Mouse (Mus musculus) embryonic facial prominence, embryonic 12.5 days (tissue): ENCODE results near the gene Gnl3. TPM values are rescaled to one million over a fixed set of nuclear protein-coding genes. Genes with fewer than 3 reads are reported as not detected.

Experiments used
- ATAC-seq: fragments of 200-750 bp; cut with Nextera tagmentation; 2 replicates; pipeline ENCODE4 v1.8.0; 2017; ENCODE audit not compliant: insufficient number of reproducible peaks, insufficient read depth, low FRiP score, low TSS enrichment
- H3K27ac ChIP-seq: fragments of 300-500 bp; sonication (generic); 2 replicates; pipeline ENCODE4 v1.5.1; 2016; ENCODE audit warnings: mild to moderate bottlenecking
- H3K27me3 ChIP-seq: fragments of 300-500 bp; sonication (generic); 2 replicates; pipeline ENCODE4 v1.6.1; 2016; ENCODE audit warnings: mild to moderate bottlenecking, moderate library complexity
- H3K36me3 ChIP-seq: fragments of 300-500 bp; sonication (generic); 2 replicates; pipeline ENCODE4 v1.6.1; 2016; ENCODE audit warnings: mild to moderate bottlenecking
- H3K4me1 ChIP-seq: fragments of 300-500 bp; sonication (generic); 2 replicates; pipeline ENCODE4 v1.6.1; 2016
- H3K4me2 ChIP-seq: fragments of 300-500 bp; sonication (generic); replicated peaks from 2 replicates; pipeline ENCODE4 v1.6.1; 2016; ENCODE audit warnings: mild to moderate bottlenecking, moderate library complexity
- H3K4me3 ChIP-seq: fragments of 300-500 bp; sonication (generic); 2 replicates; pipeline ENCODE4 v1.5.1; 2016; ENCODE audit warnings: mild to moderate bottlenecking
- H3K9ac ChIP-seq: fragments of 300-500 bp; sonication (generic); 2 replicates; pipeline ENCODE4 v1.6.1; 2016; ENCODE audit warnings: mild to moderate bottlenecking, moderate library complexity
- H3K9me3 ChIP-seq: fragments of 300-500 bp; sonication (generic); 2 replicates; pipeline ENCODE4 v1.6.1; 2016; ENCODE audit warnings: mild to moderate bottlenecking, moderate library complexity
- WGBS: fragments of 180-500 bp; shearing (Covaris S2); methylation state at CpG from one replicate; pipeline ENCODE4 v1.1.7; 2016; 5-methylcytosine and 5-hydroxymethylcytosine counted together
- polyA plus RNA-seq: library from polyadenylated mRNA; unstranded; fragments of >200 nt; fragmentation: Nextera tagmentation; extraction: Ambion mirVana; gene quantifications from 2 replicates; pipeline ENCODE4 v1.2.1, GENCODE M21; 2016

Gene Gnl3
- polyA plus RNA-seq: 99.5 and 121 TPM in 2 replicates

- H3K9ac ChIP-seq: peak within 1 kb of the TSS; percentile 93
- peak within 1 kb of the TSS; percentile 97 for H3K27ac ChIP-seq
- H3K36me3 ChIP-seq: peaks cover 46% of the 10 kb centered on the region
- H3K4me1 ChIP-seq: peaks cover 18% of the 10 kb centered on the region
- H3K9me3 ChIP-seq: no peaks in the 10 kb centered on the region
- H3K4me3 ChIP-seq: peak within 1 kb of the TSS; percentile 82
- H3K4me2 ChIP-seq: peak within 1 kb of the TSS; percentile 73
- H3K27me3 ChIP-seq: no peaks in the 10 kb centered on the region
- WGBS: under 1% methylated on average over 48 of the region's 53 CpGs
- ATAC-seq: peak; percentile 92
These were observed at the start of gene Gnl3, which contains the start of gene Pbrm1 for GRCm38 (mm10) chr14:31018860-31019291. Gnl3 (minus strand) TSS chr14:31019152. Pbrm1 (plus strand) TSS chr14:31019138.

- no peaks in the 10 kb centered on the region for H3K27me3 ChIP-seq
- H3K9me3 ChIP-seq: no peaks in the 10 kb centered on the region
- H3K4me1 ChIP-seq: no peaks in the 10 kb centered on the region
- no peak overlapping the region for H3K4me3 ChIP-seq
- H3K27ac ChIP-seq: no peak overlapping the region
- peaks cover 62% of the 10 kb centered on the region for H3K36me3 ChIP-seq
- no peak overlapping the region for H3K4me2 ChIP-seq
- H3K9ac ChIP-seq: no peak overlapping the region
- 90% methylated on average over 1 of the region's 1 CpGs for WGBS
- ATAC-seq: no peak
These were observed 43.3 kb upstream of the Gnl3 start for GRCm38 (mm10) chr14:31062277-31062676.

GRCm38 (mm10) chr14:31045817-31046216 lies 26.9 kb upstream of the Gnl3 start:
- no peak overlapping the region for H3K9ac ChIP-seq
- no peaks in the 10 kb centered on the region for H3K9me3 ChIP-seq
- no peaks in the 10 kb centered on the region for H3K4me1 ChIP-seq
- peaks cover 63% of the 10 kb centered on the region for H3K36me3 ChIP-seq
- 94% methylated on average over 1 of the region's 1 CpGs for WGBS
- ATAC-seq: no peak
- H3K4me3 ChIP-seq: no peak overlapping the region
- no peaks in the 10 kb centered on the region for H3K27me3 ChIP-seq
- no peak overlapping the region for H3K27ac ChIP-seq
- no peak overlapping the region for H3K4me2 ChIP-seq

GRCm38 (mm10) chr14:31045296-31045695 lies 26.3 kb upstream of the Gnl3 start:
- H3K27me3 ChIP-seq: no peaks in the 10 kb centered on the region
- H3K9ac ChIP-seq: no peak overlapping the region
- no peak overlapping the region for H3K4me2 ChIP-seq
- H3K4me3 ChIP-seq: no peak overlapping the region
- WGBS: 92% methylated on average over 5 of the region's 5 CpGs
- no peak for ATAC-seq
- no peak overlapping the region for H3K27ac ChIP-seq
- H3K4me1 ChIP-seq: no peaks in the 10 kb centered on the region
- H3K9me3 ChIP-seq: no peaks in the 10 kb centered on the region
- H3K36me3 ChIP-seq: peaks cover 58% of the 10 kb centered on the region

GRCm38 (mm10) chr14:31025785-31026184 lies 6.8 kb upstream of the Gnl3 start:
- ATAC-seq: no peak
- H3K9me3 ChIP-seq: no peaks in the 10 kb centered on the region
- no peak overlapping the region for H3K4me3 ChIP-seq
- no peaks in the 10 kb centered on the region for H3K27me3 ChIP-seq
- H3K36me3 ChIP-seq: peaks cover 64% of the 10 kb centered on the region
- no peak overlapping the region for H3K27ac ChIP-seq
- no peak overlapping the region for H3K4me2 ChIP-seq
- H3K4me1 ChIP-seq: no peaks in the 10 kb centered on the region
- WGBS: 76% methylated on average over 3 of the region's 3 CpGs
- no peak overlapping the region for H3K9ac ChIP-seq

GRCm38 (mm10) chr14:31022579-31022978 lies 3.6 kb upstream of the Gnl3 start:
- Histone ChIP-seq H3K27me3 (no peaks in the 10 kb centered on the region), H3K9me3 (no peaks in the 10 kb centered on the region), H3K4me3 (no peak overlapping the region), H3K27ac (no peak overlapping the region), H3K36me3 (peaks cover 42% of the 10 kb centered on the region), H3K9ac (no peak overlapping the region), H3K4me2 (no peak overlapping the region), H3K4me1 (peaks cover 15% of the 10 kb centered on the region)
- ATAC-seq: no peak
- 63% methylated on average over 1 of the region's 1 CpGs for WGBS

- no peaks in the 10 kb centered on the region for H3K9me3 ChIP-seq
- peak overlapping the region; percentile 82 for H3K4me3 ChIP-seq
- peak overlapping the region; percentile 97 for H3K27ac ChIP-seq
- no peaks in the 10 kb centered on the region for H3K27me3 ChIP-seq
- H3K36me3 ChIP-seq: peaks cover 43% of the 10 kb centered on the region
- peaks cover 18% of the 10 kb centered on the region for H3K4me1 ChIP-seq
- WGBS: 8% methylated on average over 33 of the region's 56 CpGs
- H3K4me2 ChIP-seq: peak overlapping the region; percentile 54
- ATAC-seq: peak; percentile 93
- peak overlapping the region; percentile 93 for H3K9ac ChIP-seq
These were observed 616 bp upstream of the Gnl3 start for GRCm38 (mm10) chr14:31019331-31020205.

- Histone ChIP-seq H3K9ac (peak overlapping the region; percentile 93), H3K27ac (no peak overlapping the region), H3K4me2 (peak overlapping the region; percentile 73), H3K27me3 (no peaks in the 10 kb centered on the region), H3K9me3 (no peaks in the 10 kb centered on the region), H3K4me3 (peak overlapping the region; percentile 82), H3K36me3 (peaks cover 51% of the 10 kb centered on the region), H3K4me1 (peaks cover 18% of the 10 kb centered on the region)
- ATAC-seq: no peak
- 0% methylated on average over 2 of the region's 2 CpGs for WGBS
These were observed 1.1 kb downstream of the Gnl3 start for GRCm38 (mm10) chr14:31017854-31018253.

GRCm38 (mm10) chr14:31016063-31016462 lies 2.9 kb downstream of the Gnl3 start:
- no peak overlapping the region for H3K4me3 ChIP-seq
- no peaks in the 10 kb centered on the region for H3K27me3 ChIP-seq
- no peak overlapping the region for H3K9ac ChIP-seq
- H3K4me1 ChIP-seq: peaks cover 18% of the 10 kb centered on the region
- no peak overlapping the region for H3K4me2 ChIP-seq
- H3K27ac ChIP-seq: no peak overlapping the region
- H3K36me3 ChIP-seq: peaks cover 62% of the 10 kb centered on the region
- ATAC-seq: no peak
- WGBS: 88% methylated on average over 1 of the region's 1 CpGs
- no peaks in the 10 kb centered on the region for H3K9me3 ChIP-seq

GRCm38 (mm10) chr14:31013928-31014327 lies 5.0 kb downstream of the Gnl3 start:
- H3K4me3 ChIP-seq: no peak overlapping the region
- H3K27me3 ChIP-seq: no peaks in the 10 kb centered on the region
- peaks cover 9% of the 10 kb centered on the region for H3K4me1 ChIP-seq
- ATAC-seq: no peak
- no peak overlapping the region for H3K27ac ChIP-seq
- WGBS: 99% methylated on average over 2 of the region's 2 CpGs
- no peak overlapping the region for H3K4me2 ChIP-seq
- H3K36me3 ChIP-seq: peaks cover 79% of the 10 kb centered on the region
- H3K9me3 ChIP-seq: no peaks in the 10 kb centered on the region
- H3K9ac ChIP-seq: no peak overlapping the region

GRCm38 (mm10) chr14:31011588-31011987 lies 7.4 kb downstream of the Gnl3 start:
- Histone ChIP-seq H3K9ac (no peak overlapping the region), H3K9me3 (no peaks in the 10 kb centered on the region), H3K27me3 (no peaks in the 10 kb centered on the region), H3K27ac (no peak overlapping the region), H3K4me2 (no peak overlapping the region), H3K36me3 (peaks cover 84% of the 10 kb centered on the region), H3K4me3 (no peak overlapping the region), H3K4me1 (no peaks in the 10 kb centered on the region)
- no peak for ATAC-seq
- 94% methylated on average over 3 of the region's 3 CpGs for WGBS

- no peak for ATAC-seq
- Histone ChIP-seq H3K27me3 (no peaks in the 10 kb centered on the region), H3K4me2 (no peak overlapping the region), H3K9ac (no peak overlapping the region), H3K9me3 (no peaks in the 10 kb centered on the region), H3K27ac (no peak overlapping the region), H3K4me3 (no peak overlapping the region), H3K4me1 (peaks cover 3% of the 10 kb centered on the region; the same call in 1 of the 2 replicates), H3K36me3 (peaks cover 36% of the 10 kb centered on the region)
- WGBS: 82% methylated on average over 5 of the region's 5 CpGs
These were observed 12.2 kb downstream of the Gnl3 start for GRCm38 (mm10) chr14:31006779-31007178.
